Mouse (Mus musculus) hindbrain, postnatal 0 days (tissue): Measurements from ENCODE around the gene Kcnh1. TPM values are rescaled to one million over a fixed set of nuclear protein-coding genes. Genes with fewer than 3 reads are reported as not detected.

ENCODE experiments used
- ATAC-seq: fragments of 200-750 bp; cut with Nextera tagmentation; 2 replicates; pipeline ENCODE4 v1.8.0; 2017; ENCODE audit warnings: mild to moderate bottlenecking, moderate TSS enrichment, moderate library complexity
- DNase-seq: peaks from one replicate; pipeline ENCODE4 v3.0.0-alpha.2; 2015; ENCODE audit warnings: low spot score
- H3K27ac ChIP-seq: fragments of 300-500 bp; sonication (generic); 2 replicates; pipeline ENCODE4 v1.5.1; 2014; ENCODE audit warnings: mild to moderate bottlenecking
- H3K27me3 ChIP-seq: fragments of 300-500 bp; sonication (generic); 2 replicates; pipeline ENCODE4 v1.6.1; 2014; ENCODE audit warnings: low read length, mixed read lengths; ENCODE audit not compliant: insufficient read depth
- H3K36me3 ChIP-seq: fragments of 300-500 bp; sonication (generic); 2 replicates; pipeline ENCODE4 v1.6.1; 2014; ENCODE audit warnings: low read length, mixed read lengths; ENCODE audit not compliant: insufficient read depth
- H3K4me1 ChIP-seq: fragments of 300-500 bp; sonication (generic); 2 replicates; pipeline ENCODE4 v1.6.1; 2014; ENCODE audit warnings: antibody characterized with exemption, low read length, mixed read lengths; ENCODE audit not compliant: insufficient read depth
- H3K4me2 ChIP-seq: fragments of 300-500 bp; sonication (generic); 2 replicates; pipeline ENCODE4 v1.6.1; 2014; ENCODE audit warnings: low read depth, mild to moderate bottlenecking, low read length, moderate library complexity, mixed read lengths
- H3K4me3 ChIP-seq: fragments of 300-500 bp; sonication (generic); 2 replicates; pipeline ENCODE4 v1.5.1; 2014; ENCODE audit warnings: low read length
- H3K9ac ChIP-seq: fragments of 300-500 bp; sonication (generic); replicated peaks from 2 replicates; pipeline ENCODE4 v1.6.1; 2014; ENCODE audit warnings: mild to moderate bottlenecking, low read length, moderate library complexity, mixed read lengths
- H3K9me3 ChIP-seq: fragments of 300-500 bp; sonication (generic); 2 replicates; pipeline ENCODE4 v1.6.1; 2016; ENCODE audit warnings: low read length, mixed read lengths
- CTCF ChIP-seq: IDR thresholded peaks from 2 replicates; pipeline ENCODE4 v1.5.1; 2016; ENCODE audit warnings: antibody characterized with exemption, control low read depth, low read depth
- WGBS: fragments of 180-500 bp; shearing (Covaris S2); extraction: QIAGEN DNeasy Blood & Tissue Kit; methylation state at CpG from one replicate; pipeline ENCODE4 v1.1.7; 2014; 5-methylcytosine and 5-hydroxymethylcytosine counted together
- polyA plus RNA-seq: library from polyadenylated mRNA; unstranded; fragments of >200 nt; fragmentation: Nextera tagmentation; extraction: Ambion mirVana; gene quantifications from 2 replicates; pipeline ENCODE4 v1.2.1, GENCODE M21; 2015
- total RNA-seq: library from RNA; depleted of rRNA; stranded (reverse); fragments of >200 nt; gene quantifications from 2 replicates; pipeline ENCODE4 v1.2.3, GENCODE M21; 2014

The Kcnh1 gene
- total and polyA plus RNA-seq, 2 experiments from 2014 or later = 2.9 to 7.0 TPM

- no peak overlapping the region for H3K27ac ChIP-seq
- no peak for TF ChIP-seq CTCF
- no peak overlapping the region for H3K4me2 ChIP-seq
- H3K4me1 ChIP-seq = peaks cover 9% of the 10 kb centered on the region; the same call in 1 of the 2 replicates
- WGBS = 86% methylated on average over 4 of the region's 4 CpGs
- no peak overlapping the region for H3K4me3 ChIP-seq
- DNase-seq = no peak
- H3K9ac ChIP-seq = no peak overlapping the region
- H3K27me3 ChIP-seq = no peaks in the 10 kb centered on the region
- H3K9me3 ChIP-seq = no peaks in the 10 kb centered on the region
- H3K36me3 ChIP-seq = no peaks in the 10 kb centered on the region
- ATAC-seq = no peak
Observed at GRCm38 (mm10) chr1:192543686-192544085, 353.1 kb downstream of the Kcnh1 start.

GRCm38 (mm10) chr1:192544091-192544490 is 353.5 kb downstream of the Kcnh1 start:
- ATAC-seq = no peak
- 48% methylated on average over 9 of the region's 9 CpGs for WGBS
- Histone ChIP-seq H3K36me3 (no peaks in the 10 kb centered on the region), H3K9ac (no peak overlapping the region), H3K27ac (no peak overlapping the region), H3K4me1 (peaks cover 9% of the 10 kb centered on the region; the same call in 1 of the 2 replicates), H3K27me3 (no peaks in the 10 kb centered on the region), H3K4me3 (no peak overlapping the region), H3K4me2 (no peak overlapping the region), H3K9me3 (no peaks in the 10 kb centered on the region)
- no peak for DNase-seq
- TF ChIP-seq CTCF = no peak

GRCm38 (mm10) chr1:192544901-192545300 is 354.3 kb downstream of the Kcnh1 start:
- no peak overlapping the region for H3K9ac ChIP-seq
- H3K9me3 ChIP-seq = no peaks in the 10 kb centered on the region
- 41% methylated on average over 7 of the region's 7 CpGs for WGBS
- H3K4me3 ChIP-seq = no peak overlapping the region
- H3K4me2 ChIP-seq = no peak overlapping the region
- H3K27me3 ChIP-seq = no peaks in the 10 kb centered on the region
- ATAC-seq (no peak), DNase-seq (no peak)
- H3K27ac ChIP-seq = no peak overlapping the region
- peaks cover 9% of the 10 kb centered on the region; the same call in 1 of the 2 replicates for H3K4me1 ChIP-seq
- TF ChIP-seq CTCF = no peak
- no peaks in the 10 kb centered on the region for H3K36me3 ChIP-seq

GRCm38 (mm10) chr1:192546843-192547242 is 356.3 kb downstream of the Kcnh1 start:
- H3K9me3 ChIP-seq = no peaks in the 10 kb centered on the region
- no peak overlapping the region for H3K4me3 ChIP-seq
- H3K9ac ChIP-seq = no peak overlapping the region
- peaks cover 9% of the 10 kb centered on the region; the same call in 1 of the 2 replicates for H3K4me1 ChIP-seq
- WGBS = 23% methylated on average over 1 of the region's 1 CpGs
- peak; percentile 56 for DNase-seq
- H3K27ac ChIP-seq = no peak overlapping the region
- no peak overlapping the region for H3K4me2 ChIP-seq
- peak; percentile 65 for TF ChIP-seq CTCF
- no peak for ATAC-seq
- no peaks in the 10 kb centered on the region for H3K27me3 ChIP-seq
- H3K36me3 ChIP-seq = no peaks in the 10 kb centered on the region

- H3K27ac ChIP-seq = no peak overlapping the region
- no peaks in the 10 kb centered on the region for H3K36me3 ChIP-seq
- no peak overlapping the region for H3K4me3 ChIP-seq
- H3K4me2 ChIP-seq = no peak overlapping the region
- no peaks in the 10 kb centered on the region for H3K27me3 ChIP-seq
- no peak overlapping the region for H3K9ac ChIP-seq
- TF ChIP-seq CTCF = no peak
- no peaks in the 10 kb centered on the region for H3K9me3 ChIP-seq
- ATAC-seq (no peak), DNase-seq (no peak)
- H3K4me1 ChIP-seq = no peaks in the 10 kb centered on the region
- 91% methylated on average over 3 of the region's 3 CpGs for WGBS
Observed at GRCm38 (mm10) chr1:192550561-192550960, 360.0 kb downstream of the Kcnh1 start.

GRCm38 (mm10) chr1:192555516-192555915 is 364.9 kb downstream of the Kcnh1 start:
- no peak for DNase-seq
- Histone ChIP-seq H3K4me3 (no peak overlapping the region), H3K9ac (no peak overlapping the region), H3K4me2 (no peak overlapping the region), H3K27me3 (no peaks in the 10 kb centered on the region), H3K9me3 (no peaks in the 10 kb centered on the region), H3K27ac (no peak overlapping the region), H3K4me1 (no peaks in the 10 kb centered on the region), H3K36me3 (no peaks in the 10 kb centered on the region)
- TF ChIP-seq CTCF = no peak
- ATAC-seq = 0 out of 2 replicates have a peak, but pooled peaks have one; percentile 36
- WGBS = 37% methylated on average over 4 of the region's 4 CpGs

- H3K27me3 ChIP-seq = no peaks in the 10 kb centered on the region
- H3K9me3 ChIP-seq = no peaks in the 10 kb centered on the region
- H3K4me2 ChIP-seq = no peak overlapping the region
- ATAC-seq (peak; percentile 85), DNase-seq (peak; percentile 73)
- 30% methylated on average over 5 of the region's 5 CpGs for WGBS
- no peak overlapping the region for H3K4me3 ChIP-seq
- TF ChIP-seq CTCF = no peak
- H3K4me1 ChIP-seq = no peaks in the 10 kb centered on the region
- no peak overlapping the region; the same call in 1 of the 2 replicates for H3K27ac ChIP-seq
- no peaks in the 10 kb centered on the region for H3K36me3 ChIP-seq
- no peak overlapping the region for H3K9ac ChIP-seq
Observed at GRCm38 (mm10) chr1:192557978-192558594, 367.5 kb downstream of the Kcnh1 start.
